Mouse (Mus musculus) neutrophil, adult 59 days (primary cell): Measurements from ENCODE around the gene Pcca. TPM values are rescaled to one million over a fixed set of nuclear protein-coding genes. Genes with fewer than 3 reads are reported as not detected.

Experiments used
- total RNA-seq, 2 experiments: library from RNA; stranded (reverse); gene quantifications; 1 replicate in 1 of 2; 2 replicates in 1 of 2; pipeline ENCODE4 v1.2.4; 2023

Gene Pcca
- total RNA-seq: 10 to 100 TPM; 10.4 to 11.4 TPM

DNA sequence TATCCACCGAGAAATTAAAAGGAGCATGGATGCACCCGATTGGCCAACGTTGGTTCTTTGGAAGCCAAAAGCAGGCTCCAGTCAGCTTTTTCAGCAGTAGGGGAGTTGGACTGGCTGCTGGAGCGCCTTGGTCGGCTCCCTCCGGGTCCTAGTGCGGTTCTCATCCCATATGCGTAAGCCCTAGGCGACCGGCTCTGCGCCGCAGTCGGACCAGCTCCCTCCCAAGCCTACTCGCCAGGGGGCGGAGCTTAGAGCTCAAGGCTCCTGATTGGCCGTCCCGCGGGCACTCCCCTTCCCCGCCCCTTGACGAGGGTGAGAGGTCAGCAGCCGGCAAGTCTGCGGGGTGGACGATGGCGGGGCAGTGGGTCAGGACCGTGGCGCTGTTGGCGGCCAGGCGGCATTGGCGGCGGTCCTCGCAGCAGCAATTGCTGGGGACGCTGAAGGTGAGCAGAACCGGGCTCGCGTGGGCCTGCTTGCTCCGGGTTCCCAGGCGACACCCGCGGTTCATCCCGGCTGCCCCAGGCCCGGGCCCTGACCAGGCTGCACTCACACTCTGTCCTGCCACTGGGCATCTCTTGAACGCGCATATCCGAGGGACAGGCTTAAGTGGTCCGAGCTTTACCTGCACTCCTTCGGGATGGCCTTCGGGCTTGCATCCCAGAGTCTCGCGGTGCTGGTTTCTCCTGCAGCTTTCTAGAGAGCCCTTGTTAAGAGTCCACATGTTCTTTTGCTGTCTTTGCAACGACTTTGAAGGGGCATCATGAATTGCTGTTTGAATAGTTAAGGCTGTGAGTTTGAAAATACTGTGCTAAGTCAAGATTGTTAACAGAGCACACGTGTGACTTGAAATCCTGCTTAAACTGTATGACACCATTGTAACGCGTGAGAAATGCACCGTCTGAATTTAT, at the start of gene Pcca:
TSS of gene Pcca (plus strand) at position 308 of the 908 bp plus-strand sequence.

DNA sequence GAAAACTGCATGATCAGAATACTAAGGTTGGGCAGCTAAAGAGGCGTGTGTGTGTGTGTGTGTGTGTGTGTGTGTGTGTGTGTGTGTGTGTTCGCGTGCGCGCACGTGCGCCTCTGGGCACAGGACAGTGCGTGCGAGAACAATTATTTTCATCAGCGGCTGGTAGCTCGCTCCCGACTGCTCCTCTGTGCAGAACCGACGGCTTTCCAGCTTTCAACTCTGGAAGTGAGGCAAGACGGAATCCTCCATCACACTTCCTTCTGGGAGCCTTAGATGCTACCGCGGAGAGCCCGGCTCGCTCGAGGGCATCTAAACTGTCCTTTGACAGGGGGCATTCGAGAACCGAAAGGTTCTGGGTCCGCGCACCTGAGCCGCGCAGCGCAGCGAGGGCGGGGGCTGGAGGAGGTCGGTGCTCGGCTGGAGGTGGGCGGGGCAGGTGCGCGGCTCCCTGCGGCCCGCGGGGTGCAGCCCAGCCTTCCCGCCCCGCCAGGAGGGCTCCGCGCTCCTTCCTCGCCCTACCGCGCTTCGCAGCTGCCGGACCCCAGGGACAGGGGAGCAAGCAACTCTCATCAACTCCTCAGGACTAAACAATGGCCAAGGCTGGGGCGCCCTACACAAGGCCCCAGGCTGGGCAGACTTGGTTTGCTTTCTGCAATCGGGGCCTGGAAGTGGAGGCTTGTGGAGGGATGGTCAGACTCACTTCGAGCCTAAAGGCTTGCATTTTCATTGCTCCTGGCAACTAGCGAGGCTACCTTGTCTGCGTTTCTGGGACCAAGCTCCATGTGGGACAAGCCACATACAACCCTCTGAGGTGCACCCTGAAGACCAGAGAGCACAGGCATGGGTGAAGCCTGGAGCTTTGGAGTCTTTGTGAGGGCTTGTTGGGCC, 43.4 kb upstream of the Pcca start, which contains the start of gene Gm10837:
TSS of gene Gm10837 (plus strand) at position 146 of the 888 bp plus-strand sequence.

DNA sequence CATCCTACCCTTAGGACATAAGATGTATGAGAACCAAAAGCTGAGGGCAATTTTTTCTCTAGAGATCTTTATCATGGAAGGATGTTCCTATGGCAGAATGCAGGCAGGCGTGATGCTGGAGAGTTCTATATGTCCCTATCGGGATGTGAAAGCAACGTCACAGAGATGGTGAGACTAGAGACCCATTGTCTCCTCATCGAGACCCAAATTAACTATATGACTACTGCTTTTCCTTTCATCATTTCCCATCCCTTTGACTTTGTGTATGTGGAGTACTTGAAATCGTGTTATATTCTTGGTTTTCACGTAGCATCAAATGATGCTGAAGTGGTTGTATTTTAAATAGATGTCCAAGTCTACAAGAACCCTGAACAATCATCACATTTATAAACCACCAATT, 379.5 kb downstream of the Pcca start, which contains the start of gene Ggact:
TSS of gene Ggact (minus strand) at position 101 of the 400 bp plus-strand sequence.

Other genes with a start within 250 kb of the Pcca start
- gene Gm5089, start 83.2 kb upstream of the Pcca start, total RNA-seq: not detected
- gene Zic5, start 68.6 kb upstream of the Pcca start, total RNA-seq: not detected
- gene Zic2, start 58.9 kb upstream of the Pcca start, total RNA-seq: not detected
- gene Gm10837, start 43.7 kb upstream of the Pcca start, total RNA-seq: not detected